Mouse (Mus musculus): ENCODE data around the gene Fasl.

The Fasl gene

GRCm38 (mm10) chr1:161788339-161788738 is at the start of gene Fasl:
Gene Fasl (minus strand): TSS chr1:161788495.
- no peak for DNase-seq

- no peak for DNase-seq
Measured at GRCm38 (mm10) chr1:161826677-161827076, 38.4 kb upstream of the Fasl start.

- DNase-seq = no peak
Measured at GRCm38 (mm10) chr1:161809428-161809827, 21.1 kb upstream of the Fasl start.

- DNase-seq = no peak
Measured at GRCm38 (mm10) chr1:161808980-161809379, 20.7 kb upstream of the Fasl start.

GRCm38 (mm10) chr1:161804541-161804971 is 16.3 kb upstream of the Fasl start:
- no peak for DNase-seq

GRCm38 (mm10) chr1:161801321-161801720 is 13.0 kb upstream of the Fasl start:
- DNase-seq = no peak

GRCm38 (mm10) chr1:161800256-161800655 is 12.0 kb upstream of the Fasl start:
- no peak for DNase-seq

GRCm38 (mm10) chr1:161799791-161800190 is 11.5 kb upstream of the Fasl start:
- DNase-seq = no peak

- no peak for DNase-seq
Measured at GRCm38 (mm10) chr1:161798866-161799265, 10.6 kb upstream of the Fasl start.

- no peak for DNase-seq
Measured at GRCm38 (mm10) chr1:161794447-161795211, 6.3 kb upstream of the Fasl start.

- no peak for DNase-seq
Measured at GRCm38 (mm10) chr1:161793321-161793720, 5.0 kb upstream of the Fasl start.

- no peak for DNase-seq
Measured at GRCm38 (mm10) chr1:161792687-161792969, 4.3 kb upstream of the Fasl start.

- no peak for DNase-seq
Measured at GRCm38 (mm10) chr1:161791854-161792686, 3.8 kb upstream of the Fasl start.

GRCm38 (mm10) chr1:161782725-161783124 is 5.6 kb downstream of the Fasl start:
- no peak for DNase-seq

- DNase-seq = no peak
Measured at GRCm38 (mm10) chr1:161781594-161781993, 6.7 kb downstream of the Fasl start.

GRCm38 (mm10) chr1:161779057-161779456 is 9.2 kb downstream of the Fasl start:
- DNase-seq = no peak

- DNase-seq = no peak
Measured at GRCm38 (mm10) chr1:161775151-161775550, 13.1 kb downstream of the Fasl start.

- DNase-seq = no peak
Measured at GRCm38 (mm10) chr1:161771293-161771692, 17.0 kb downstream of the Fasl start.

GRCm38 (mm10) chr1:161769329-161769728 is 19.0 kb downstream of the Fasl start:
- no peak for DNase-seq

- DNase-seq = no peak
Measured at GRCm38 (mm10) chr1:161767101-161767524, 21.2 kb downstream of the Fasl start.

- DNase-seq = peak; percentile 9
Measured at GRCm38 (mm10) chr1:161766656-161767055, 21.6 kb downstream of the Fasl start.

GRCm38 (mm10) chr1:161765932-161766331 is 22.4 kb downstream of the Fasl start:
- no peak for DNase-seq

- DNase-seq = no peak
Measured at GRCm38 (mm10) chr1:161764964-161765363, 23.3 kb downstream of the Fasl start.

GRCm38 (mm10) chr1:161761556-161761955 is 26.7 kb downstream of the Fasl start:
- no peak for DNase-seq

Measured in embryo, embryonic 11 days (tissue).